Mouse (Mus musculus) embryonic facial prominence, embryonic 15.5 days (tissue): ENCODE data around the gene Efhd1. TPM values are rescaled to one million over a fixed set of nuclear protein-coding genes. Genes with fewer than 3 reads are reported as not detected.

Source experiments
- ATAC-seq: fragments of 200-750 bp; cut with Nextera tagmentation; 2 replicates; pipeline ENCODE4 v1.8.0; 2017; ENCODE audit warnings: low read depth, moderate TSS enrichment; ENCODE audit not compliant: insufficient number of reproducible peaks, low FRiP score, low TSS enrichment
- H3K27ac ChIP-seq: fragments of 300-500 bp; sonication (generic); replicated peaks from 2 replicates; pipeline ENCODE4 v1.5.1; 2015; ENCODE audit warnings: mild to moderate bottlenecking, inconsistent platforms
- H3K27me3 ChIP-seq: fragments of 300-500 bp; sonication (generic); 2 replicates; pipeline ENCODE4 v1.6.1; 2015; ENCODE audit warnings: inconsistent platforms
- H3K36me3 ChIP-seq: fragments of 300-500 bp; sonication (generic); 2 replicates; pipeline ENCODE4 v1.6.1; 2015; ENCODE audit warnings: mild to moderate bottlenecking, inconsistent platforms
- H3K4me1 ChIP-seq: fragments of 300-500 bp; sonication (generic); 2 replicates; pipeline ENCODE4 v1.6.1; 2015; ENCODE audit warnings: inconsistent platforms
- H3K4me2 ChIP-seq: fragments of 300-500 bp; sonication (generic); replicated peaks from 2 replicates; pipeline ENCODE4 v1.6.1; 2015; ENCODE audit warnings: mild to moderate bottlenecking, inconsistent platforms
- H3K4me3 ChIP-seq: fragments of 300-500 bp; sonication (generic); replicated peaks from 2 replicates; pipeline ENCODE4 v1.5.1; 2015; ENCODE audit warnings: mild to moderate bottlenecking, inconsistent platforms
- H3K9ac ChIP-seq: fragments of 300-500 bp; sonication (generic); 2 replicates; pipeline ENCODE4 v1.6.1; 2015; ENCODE audit warnings: inconsistent platforms
- H3K9me3 ChIP-seq: fragments of 300-500 bp; sonication (generic); replicated peaks from 2 replicates; pipeline ENCODE4 v1.6.1; 2016; ENCODE audit warnings: inconsistent platforms
- WGBS: fragments of 180-500 bp; shearing (Covaris S2); methylation state at CpG from one replicate; pipeline ENCODE4 v1.1.7; 2015; 5-methylcytosine and 5-hydroxymethylcytosine counted together
- polyA plus RNA-seq: library from polyadenylated mRNA; unstranded; fragments of >200 nt; fragmentation: Nextera tagmentation; extraction: Ambion mirVana; gene quantifications from 2 replicates; pipeline ENCODE4 v1.2.1, GENCODE M21; 2015

Gene Efhd1
- polyA plus RNA-seq, 1 experiment from 2014 or later, result 2.8 TPM

DNA sequence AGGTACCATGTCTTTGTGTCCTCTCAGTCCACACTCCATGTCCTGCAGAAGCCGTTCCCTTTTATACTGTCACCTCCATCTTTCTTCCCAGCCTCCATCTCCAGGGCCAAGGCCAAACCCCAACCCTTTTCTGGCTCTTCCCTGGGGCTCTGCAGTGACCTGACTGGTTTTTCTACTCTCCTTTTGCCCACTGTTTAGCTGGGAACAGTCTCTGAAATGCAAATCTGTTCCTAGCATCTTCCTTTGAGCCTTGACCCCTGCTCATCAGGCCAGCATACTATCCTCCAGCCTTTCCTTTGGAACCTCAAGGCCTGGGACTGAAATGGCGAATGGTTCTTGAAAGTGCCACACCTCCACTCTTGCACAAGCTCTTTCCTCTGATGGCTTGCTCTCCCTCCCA is 49.0 kb downstream of the Efhd1 start:
- 83% methylated on average over 2 of the region's 2 CpGs for WGBS
- Histone ChIP-seq H3K27ac (no peak overlapping the region), H3K27me3 (no peaks in the 10 kb centered on the region), H3K4me3 (no peak overlapping the region), H3K4me2 (no peak overlapping the region), H3K4me1 (0 out of 2 replicates have a peak, but pooled peaks cover 6% of the 10 kb centered on the region), H3K36me3 (no peaks in the 10 kb centered on the region), H3K9ac (no peak overlapping the region), H3K9me3 (no peaks in the 10 kb centered on the region)
- ATAC-seq, result no peak

DNA sequence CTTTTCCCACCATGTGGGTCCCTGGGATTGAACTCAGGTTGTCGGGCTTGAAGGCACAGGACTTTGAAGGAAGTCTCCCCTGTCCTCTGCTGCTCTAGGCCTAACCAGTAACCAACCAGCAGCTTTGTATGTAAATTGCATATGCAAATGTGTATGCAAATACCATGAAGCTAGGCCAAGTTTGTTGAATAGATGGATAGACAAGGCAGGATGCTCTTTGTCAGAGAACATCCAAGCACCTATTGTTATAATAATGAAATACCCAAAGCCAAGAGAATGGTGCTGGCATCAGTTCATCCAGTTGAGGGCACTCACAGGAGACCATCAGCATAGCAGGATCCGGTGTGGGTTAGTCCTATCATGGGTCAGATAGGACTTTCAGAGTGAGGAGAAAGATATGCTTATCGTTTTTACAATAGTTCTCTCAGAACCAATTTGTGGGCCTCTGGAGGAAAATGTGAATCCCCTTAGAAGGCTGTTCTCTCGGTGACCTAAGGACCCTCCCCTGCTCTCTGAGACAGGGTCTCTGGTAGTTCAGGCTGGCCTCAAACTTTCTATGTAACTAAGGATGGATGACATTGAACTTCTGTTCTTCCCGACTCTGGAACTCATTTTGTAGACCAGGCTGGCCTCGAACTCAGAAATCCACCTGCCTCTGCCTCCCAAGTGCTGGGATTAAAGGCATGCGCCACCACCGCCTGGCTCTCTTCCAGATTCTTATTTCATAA is 49.8 kb downstream of the Efhd1 start:
- Histone ChIP-seq H3K4me3 (no peak overlapping the region), H3K4me1 (0 out of 2 replicates have a peak, but pooled peaks cover 6% of the 10 kb centered on the region), H3K4me2 (no peak overlapping the region), H3K9me3 (no peaks in the 10 kb centered on the region), H3K36me3 (no peaks in the 10 kb centered on the region), H3K27ac (no peak overlapping the region), H3K9ac (no peak overlapping the region), H3K27me3 (no peaks in the 10 kb centered on the region)
- ATAC-seq, result no peak
- 90% methylated on average over 8 of the region's 8 CpGs for WGBS

DNA sequence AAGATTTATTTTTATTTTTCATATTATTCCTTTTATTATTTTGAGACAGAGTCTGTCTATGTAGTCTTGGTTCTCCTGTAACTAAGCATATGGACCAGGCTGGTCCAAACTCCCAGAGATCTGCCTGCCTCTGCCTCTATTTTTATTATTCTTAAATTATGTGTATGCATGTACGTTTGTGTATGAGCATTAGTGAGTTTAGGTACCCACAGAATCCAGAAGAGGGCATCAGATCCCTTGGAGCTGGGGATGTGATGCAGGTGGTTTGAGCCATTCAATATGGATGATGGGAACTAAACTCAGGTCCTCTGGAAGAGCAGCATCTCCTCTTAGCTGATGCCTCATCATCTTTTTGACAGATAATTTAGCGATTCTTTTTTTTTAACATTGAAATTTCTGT is 51.3 kb downstream of the Efhd1 start:
- no peak overlapping the region for H3K4me3 ChIP-seq
- H3K4me1 ChIP-seq, result 0 out of 2 replicates have a peak, but pooled peaks cover 6% of the 10 kb centered on the region
- WGBS, result 92% methylated on average over 2 of the region's 2 CpGs
- no peak for ATAC-seq
- H3K27me3 ChIP-seq, result no peaks in the 10 kb centered on the region
- peaks cover 3% of the 10 kb centered on the region; the same call in 1 of the 2 replicates for H3K9me3 ChIP-seq
- no peak overlapping the region for H3K9ac ChIP-seq
- H3K27ac ChIP-seq, result no peak overlapping the region
- no peak overlapping the region for H3K4me2 ChIP-seq
- H3K36me3 ChIP-seq, result no peaks in the 10 kb centered on the region

DNA sequence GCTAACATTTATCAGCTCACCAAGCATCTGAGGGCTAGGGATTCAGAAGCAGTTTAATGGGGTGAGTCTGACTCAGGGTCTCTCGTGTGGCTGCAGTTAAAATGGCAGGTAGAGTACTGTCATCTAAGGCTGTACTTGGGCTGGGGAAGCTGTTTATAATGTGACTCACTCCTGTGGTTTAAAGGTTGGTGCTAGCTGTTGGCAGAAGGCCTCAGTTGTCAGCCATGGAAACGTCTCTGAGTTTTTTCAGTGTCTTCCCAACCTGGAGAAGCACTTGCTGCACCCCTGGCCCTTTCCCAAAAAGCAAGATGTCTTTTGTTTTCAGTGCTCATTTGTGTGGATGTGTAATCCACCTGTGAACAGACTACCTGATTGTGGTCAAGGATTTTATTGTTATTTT is 51.7 kb downstream of the Efhd1 start:
- H3K27ac ChIP-seq, result no peak overlapping the region
- no peak for ATAC-seq
- H3K27me3 ChIP-seq, result no peaks in the 10 kb centered on the region
- peaks cover 5% of the 10 kb centered on the region; the same call in 1 of the 2 replicates for H3K9me3 ChIP-seq
- H3K4me3 ChIP-seq, result no peak overlapping the region
- 0 out of 2 replicates have a peak, but pooled peaks cover 6% of the 10 kb centered on the region for H3K4me1 ChIP-seq
- H3K9ac ChIP-seq, result no peak overlapping the region
- 58% methylated on average over 2 of the region's 2 CpGs for WGBS
- H3K36me3 ChIP-seq, result no peaks in the 10 kb centered on the region
- H3K4me2 ChIP-seq, result no peak overlapping the region

DNA sequence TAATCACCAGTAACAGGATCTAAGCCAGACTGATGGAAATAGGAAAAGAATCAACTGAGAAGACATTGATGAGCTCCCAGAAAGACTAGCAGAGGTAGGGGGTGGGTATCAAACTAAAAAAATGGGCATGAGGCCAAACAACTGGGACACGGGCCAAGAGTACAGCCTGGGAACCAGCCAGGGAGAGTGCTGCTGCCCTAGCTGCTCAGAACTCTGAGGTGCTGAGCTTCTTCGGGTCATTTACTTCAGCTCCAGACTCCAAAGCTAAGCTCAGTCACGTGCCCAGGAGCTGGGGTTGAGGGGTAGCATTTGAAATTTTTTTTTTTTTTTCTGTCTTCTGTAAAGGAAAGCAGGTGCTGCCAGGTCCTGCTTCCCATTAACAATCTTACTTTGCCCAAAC is 52.5 kb downstream of the Efhd1 start:
- H3K4me1 ChIP-seq, result 0 out of 2 replicates have a peak, but pooled peaks cover 6% of the 10 kb centered on the region

DNA sequence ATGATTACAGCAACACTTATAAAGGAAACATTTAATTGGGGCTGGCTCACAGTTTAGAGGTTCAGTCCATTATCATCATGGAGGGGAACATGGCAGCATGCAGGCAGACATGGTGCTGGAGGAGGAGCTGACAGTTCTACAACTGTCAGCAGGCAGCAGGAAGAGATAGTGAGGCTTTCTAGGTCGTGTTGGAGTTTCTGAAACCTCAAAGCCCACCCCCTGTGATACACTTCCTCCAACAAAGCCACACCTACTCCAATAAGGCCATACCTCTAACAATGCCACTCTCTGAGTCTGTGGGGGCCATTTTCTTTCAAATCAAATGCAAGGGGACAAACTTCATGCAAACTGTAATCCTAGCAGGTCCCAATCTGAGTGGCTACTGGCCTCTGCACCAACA is 56.9 kb downstream of the Efhd1 start:
- H3K4me1 ChIP-seq, result 0 out of 2 replicates have a peak, but pooled peaks cover 6% of the 10 kb centered on the region
- no peaks in the 10 kb centered on the region for H3K36me3 ChIP-seq
- H3K9ac ChIP-seq, result no peak overlapping the region
- peaks cover 13% of the 10 kb centered on the region; the same call in 1 of the 2 replicates for H3K9me3 ChIP-seq
- no peak overlapping the region for H3K4me2 ChIP-seq
- ATAC-seq, result no peak
- WGBS, result 0% methylated on average over 1 of the region's 1 CpGs
- no peak overlapping the region for H3K4me3 ChIP-seq
- no peak overlapping the region for H3K27ac ChIP-seq
- no peaks in the 10 kb centered on the region for H3K27me3 ChIP-seq

More for the DNA sequence above, 52.5 kb downstream of the Efhd1 start:
- Histone ChIP-seq H3K4me3 (no peak overlapping the region), H3K27ac (no peak overlapping the region), H3K36me3 (no peaks in the 10 kb centered on the region), H3K4me2 (no peak overlapping the region), H3K9me3 (peaks cover 13% of the 10 kb centered on the region; the same call in 1 of the 2 replicates), H3K27me3 (no peaks in the 10 kb centered on the region), H3K9ac (no peak overlapping the region)
- no peak for ATAC-seq
- WGBS, result 32% methylated on average over 3 of the region's 3 CpGs

DNA sequence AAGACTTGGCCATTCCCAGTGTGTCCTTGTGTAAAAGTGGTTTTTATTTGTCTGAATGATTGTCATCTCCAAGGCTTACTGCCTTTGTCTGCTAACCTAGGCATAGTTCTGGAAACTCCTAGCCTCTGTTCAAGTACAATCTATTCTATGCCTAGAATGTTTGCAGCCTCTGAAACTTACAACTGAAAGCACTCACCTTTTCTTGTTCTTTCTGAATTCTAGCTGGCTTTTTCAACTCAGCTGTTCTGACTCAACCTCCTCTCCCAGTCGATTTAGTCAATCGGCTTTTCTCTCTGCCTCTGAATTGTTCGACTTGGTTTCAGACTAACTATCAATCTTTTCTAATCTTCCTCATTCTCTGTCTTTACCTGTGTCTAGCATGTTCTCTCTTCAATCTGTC is 58.6 kb downstream of the Efhd1 start:
- Histone ChIP-seq H3K27me3 (no peaks in the 10 kb centered on the region), H3K9me3 (peaks cover 13% of the 10 kb centered on the region; the same call in 1 of the 2 replicates), H3K4me1 (no peaks in the 10 kb centered on the region), H3K9ac (no peak overlapping the region), H3K4me2 (no peak overlapping the region), H3K27ac (no peak overlapping the region), H3K4me3 (no peak overlapping the region), H3K36me3 (no peaks in the 10 kb centered on the region)
- no peak for ATAC-seq
- WGBS, result 94% methylated on average over 3 of the region's 3 CpGs

DNA sequence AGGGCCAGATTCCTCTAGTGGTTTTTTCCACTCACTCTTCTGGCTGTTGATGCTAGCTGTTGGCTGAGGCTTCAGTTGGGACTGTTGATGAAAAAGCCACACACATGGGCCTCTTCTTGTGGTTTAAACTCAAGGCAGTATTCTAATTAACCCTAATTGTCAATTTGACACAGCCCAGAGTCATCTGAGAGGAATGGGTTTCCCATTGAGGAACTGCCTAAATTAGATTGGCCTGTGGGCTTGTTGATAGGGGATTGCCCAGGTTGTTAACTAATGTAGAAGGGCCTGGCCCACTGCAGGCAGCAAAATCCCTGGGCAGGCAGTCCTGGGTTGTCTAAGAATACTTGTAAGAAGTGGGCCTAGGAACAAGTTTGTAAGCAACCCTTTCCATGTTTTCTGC is 60.5 kb downstream of the Efhd1 start:
- Histone ChIP-seq H3K4me2 (no peak overlapping the region), H3K9me3 (peaks cover 13% of the 10 kb centered on the region; the same call in 1 of the 2 replicates), H3K9ac (no peak overlapping the region), H3K36me3 (no peaks in the 10 kb centered on the region), H3K27me3 (no peaks in the 10 kb centered on the region), H3K4me1 (0 out of 2 replicates have a peak, but pooled peaks cover 5% of the 10 kb centered on the region), H3K27ac (no peak overlapping the region), H3K4me3 (no peak overlapping the region)
- ATAC-seq, result no peak

DNA sequence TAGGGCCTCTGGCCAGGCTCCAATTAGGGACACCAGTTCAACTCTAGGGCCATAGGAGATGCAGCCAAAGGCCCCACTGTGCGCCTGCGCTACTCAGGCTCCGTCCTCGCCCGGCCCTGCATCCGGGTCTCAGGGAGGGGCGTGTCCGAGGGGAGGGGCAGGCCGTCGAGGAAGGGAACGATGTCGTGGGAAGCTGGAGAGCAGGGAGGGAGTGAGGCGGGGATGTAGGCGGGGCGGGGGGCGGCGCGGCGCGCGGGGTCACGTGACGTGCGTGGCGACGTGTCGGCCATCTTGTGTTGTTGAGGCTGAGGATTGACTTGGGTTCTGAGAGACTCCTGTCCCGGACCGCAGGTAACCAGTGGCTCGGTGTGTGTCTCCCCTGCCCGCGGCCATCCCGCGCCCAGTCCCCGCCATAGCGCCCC is 62.6 kb downstream of the Efhd1 start, which contains the start of gene Gigyf2:
Gene Gigyf2 (plus strand): TSS at position 257 of the 422 bp plus-strand sequence.
- peak; percentile 97 for ATAC-seq
- no peaks in the 10 kb centered on the region for H3K36me3 ChIP-seq
- H3K9me3 ChIP-seq, result no peaks in the 10 kb centered on the region
- H3K27ac ChIP-seq, result peak within 1 kb of the TSS; percentile 94
- peak within 1 kb of the TSS; percentile 97 for H3K4me3 ChIP-seq
- H3K4me1 ChIP-seq, result 0 out of 2 replicates have a peak, but pooled peaks cover 5% of the 10 kb centered on the region
- no peaks in the 10 kb centered on the region for H3K27me3 ChIP-seq
- WGBS, result under 1% methylated on average over 34 of the region's 36 CpGs
- peak within 1 kb of the TSS; percentile 98 for H3K9ac ChIP-seq
- H3K4me2 ChIP-seq, result peak within 1 kb of the TSS; percentile 70

DNA sequence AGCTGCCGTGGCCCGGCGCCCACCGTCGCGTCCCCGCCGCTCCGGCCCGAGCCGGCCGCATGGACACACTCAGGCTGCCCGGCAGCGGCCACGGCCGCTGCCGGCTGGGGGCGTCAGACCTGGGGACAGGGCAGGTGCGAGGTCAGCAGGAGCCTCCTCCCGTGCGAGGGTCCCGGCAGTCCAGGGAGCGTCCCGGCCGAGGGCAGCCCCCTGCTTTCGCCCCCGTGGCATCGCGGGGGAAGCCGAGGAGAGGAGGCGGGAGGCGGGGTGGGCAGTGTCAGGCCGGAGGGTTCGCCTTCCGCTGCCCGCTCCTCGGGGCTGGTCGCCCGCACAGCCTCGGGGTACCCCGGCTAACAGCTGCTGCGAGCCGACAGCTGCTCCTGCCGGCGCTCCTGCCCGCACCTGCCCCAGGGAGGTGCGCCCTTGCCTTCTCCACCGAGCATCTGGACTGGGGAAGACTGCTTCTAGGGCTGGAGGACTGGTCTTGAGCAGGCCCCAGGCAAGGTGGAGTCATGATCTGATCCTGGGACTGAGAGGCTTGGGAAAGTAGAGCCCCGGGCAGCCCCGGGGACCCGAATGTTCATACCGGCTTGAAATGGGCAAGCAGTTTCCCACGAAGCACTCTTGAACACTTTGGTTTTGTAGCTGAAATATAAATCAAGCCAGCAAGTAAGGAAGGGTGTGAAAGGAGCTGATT is 63.1 kb downstream of the Efhd1 start:
- Histone ChIP-seq H3K27ac (peak overlapping the region; percentile 94), H3K27me3 (no peaks in the 10 kb centered on the region), H3K36me3 (no peaks in the 10 kb centered on the region), H3K4me3 (peak overlapping the region; percentile 97), H3K9ac (peak overlapping the region; percentile 98), H3K4me2 (peak overlapping the region; percentile 70), H3K9me3 (no peaks in the 10 kb centered on the region), H3K4me1 (0 out of 2 replicates have a peak, but pooled peaks cover 5% of the 10 kb centered on the region)
- ATAC-seq, result peak; percentile 82
- WGBS, result under 1% methylated on average over 51 of the region's 53 CpGs

DNA sequence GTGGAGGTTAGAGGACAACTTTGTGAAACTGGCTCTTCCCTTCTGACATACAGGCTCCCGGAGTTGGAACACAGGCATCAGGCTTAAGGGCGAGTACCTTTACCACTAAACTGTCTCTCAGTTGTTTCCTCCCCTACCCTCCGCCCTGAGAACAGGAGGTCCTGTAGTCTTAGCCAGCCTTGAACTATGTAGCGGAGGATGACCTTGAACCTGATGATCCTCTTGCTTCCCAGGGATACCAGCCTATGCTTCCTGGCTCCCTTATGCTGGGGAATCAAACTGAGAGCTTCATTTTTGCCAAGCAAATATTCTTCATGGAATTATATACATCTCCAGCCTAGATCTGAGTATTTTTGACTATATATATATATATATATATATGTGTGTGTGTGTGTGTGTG is 67.6 kb downstream of the Efhd1 start:
- Histone ChIP-seq H3K27me3 (no peaks in the 10 kb centered on the region), H3K4me1 (0 out of 2 replicates have a peak, but pooled peaks cover 5% of the 10 kb centered on the region), H3K9ac (no peak overlapping the region), H3K4me3 (no peak overlapping the region), H3K4me2 (no peak overlapping the region), H3K36me3 (peaks cover 13% of the 10 kb centered on the region), H3K27ac (no peak overlapping the region), H3K9me3 (no peaks in the 10 kb centered on the region)
- no peak for ATAC-seq
- 96% methylated on average over 4 of the region's 4 CpGs for WGBS
